Mouse (Mus musculus): Measurements from ENCODE around the gene Fgf14.
"Not testable (repeated sequence)": the region's sequence is repeated elsewhere in the genome, so short reads cannot be mapped to it uniquely, and the experiment has no call there.

Gene Fgf14

GRCm38 (mm10) chr14:124191913-124192814 is 484.8 kb downstream of the Fgf14 start:
- DNase-seq (ENCODE audit: low read depth, low spot score), result no peak
- H3K27me3 ChIP-seq (ENCODE audit: control insufficient read depth, insufficient read depth, low read length, poor library complexity, severe bottlenecking), result no peaks in the 10 kb centered on the region
- H3K36me3 ChIP-seq (ENCODE audit: control insufficient read depth, insufficient read depth, low read length, poor library complexity, severe bottlenecking), result no peaks in the 10 kb centered on the region

GRCm38 (mm10) chr14:124180265-124180664 is 496.7 kb downstream of the Fgf14 start:
- no peaks in the 10 kb centered on the region for H3K27me3 ChIP-seq (ENCODE audit: control insufficient read depth, insufficient read depth, low read length, poor library complexity, severe bottlenecking)

GRCm38 (mm10) chr14:124174111-124174510 is 502.8 kb downstream of the Fgf14 start:
- DNase-seq (ENCODE audit: low read depth, low spot score), result no peak
- no peaks in the 10 kb centered on the region for H3K36me3 ChIP-seq (ENCODE audit: control insufficient read depth, insufficient read depth, low read length, poor library complexity, severe bottlenecking)
- no peaks in the 10 kb centered on the region for H3K27me3 ChIP-seq (ENCODE audit: control insufficient read depth, insufficient read depth, low read length, poor library complexity, severe bottlenecking)

More at GRCm38 (mm10) chr14:124180265-124180664, 496.7 kb downstream of the Fgf14 start:
- DNase-seq (ENCODE audit: low read depth, low spot score), result no peak
- H3K36me3 ChIP-seq (ENCODE audit: control insufficient read depth, insufficient read depth, low read length, poor library complexity, severe bottlenecking), result no peaks in the 10 kb centered on the region

GRCm38 (mm10) chr14:124163618-124164185 is 513.2 kb downstream of the Fgf14 start:
- DNase-seq (ENCODE audit: low read depth, low spot score), result no peak
- H3K36me3 ChIP-seq (ENCODE audit: control insufficient read depth, insufficient read depth, low read length, poor library complexity, severe bottlenecking), result no peaks in the 10 kb centered on the region
- no peaks in the 10 kb centered on the region for H3K27me3 ChIP-seq (ENCODE audit: control insufficient read depth, insufficient read depth, low read length, poor library complexity, severe bottlenecking)

- no peak for DNase-seq (ENCODE audit: low read depth, low spot score)
- Histone ChIP-seq H3K27me3 (ENCODE audit: control insufficient read depth, insufficient read depth, low read length, poor library complexity, severe bottlenecking) (no peaks in the 10 kb centered on the region), H3K36me3 (ENCODE audit: control insufficient read depth, insufficient read depth, low read length, poor library complexity, severe bottlenecking) (no peaks in the 10 kb centered on the region)
These were observed 529.5 kb downstream of the Fgf14 start for GRCm38 (mm10) chr14:124147378-124147777.

GRCm38 (mm10) chr14:124107205-124107873 is 569.6 kb downstream of the Fgf14 start:
- no peak for DNase-seq (ENCODE audit: low read depth, low spot score)
- Histone ChIP-seq H3K27me3 (ENCODE audit: control insufficient read depth, insufficient read depth, low read length, poor library complexity, severe bottlenecking) (no peaks in the 10 kb centered on the region), H3K36me3 (ENCODE audit: control insufficient read depth, insufficient read depth, low read length, poor library complexity, severe bottlenecking) (no peaks in the 10 kb centered on the region)

- no peak for DNase-seq (ENCODE audit: low read depth, low spot score)
- Histone ChIP-seq H3K36me3 (ENCODE audit: control insufficient read depth, insufficient read depth, low read length, poor library complexity, severe bottlenecking) (no peaks in the 10 kb centered on the region), H3K27me3 (ENCODE audit: control insufficient read depth, insufficient read depth, low read length, poor library complexity, severe bottlenecking) (no peaks in the 10 kb centered on the region)
These were observed 593.8 kb downstream of the Fgf14 start for GRCm38 (mm10) chr14:124083126-124083525.

GRCm38 (mm10) chr14:124044016-124044415 is 632.9 kb downstream of the Fgf14 start:
- H3K36me3 ChIP-seq (ENCODE audit: control insufficient read depth, insufficient read depth, low read length, poor library complexity, severe bottlenecking), result no peaks in the 10 kb centered on the region
- no peaks in the 10 kb centered on the region for H3K27me3 ChIP-seq (ENCODE audit: control insufficient read depth, insufficient read depth, low read length, poor library complexity, severe bottlenecking)
- no peak for DNase-seq (ENCODE audit: low read depth, low spot score)

GRCm38 (mm10) chr14:124040651-124041050 is 636.3 kb downstream of the Fgf14 start:
- no peak for DNase-seq (ENCODE audit: low read depth, low spot score)
- Histone ChIP-seq H3K36me3 (ENCODE audit: control insufficient read depth, insufficient read depth, low read length, poor library complexity, severe bottlenecking) (no peaks in the 10 kb centered on the region), H3K27me3 (ENCODE audit: control insufficient read depth, insufficient read depth, low read length, poor library complexity, severe bottlenecking) (no peaks in the 10 kb centered on the region)

- Histone ChIP-seq H3K27me3 (ENCODE audit: control insufficient read depth, insufficient read depth, low read length, poor library complexity, severe bottlenecking) (no peaks in the 10 kb centered on the region), H3K36me3 (ENCODE audit: control insufficient read depth, insufficient read depth, low read length, poor library complexity, severe bottlenecking) (no peaks in the 10 kb centered on the region)
- DNase-seq (ENCODE audit: low read depth, low spot score), result no peak
These were observed 639.5 kb downstream of the Fgf14 start for GRCm38 (mm10) chr14:124037434-124037833.

- Histone ChIP-seq H3K36me3 (ENCODE audit: control insufficient read depth, insufficient read depth, low read length, poor library complexity, severe bottlenecking) (no peaks in the 10 kb centered on the region), H3K27me3 (ENCODE audit: control insufficient read depth, insufficient read depth, low read length, poor library complexity, severe bottlenecking) (no peaks in the 10 kb centered on the region)
- no peak for DNase-seq (ENCODE audit: low read depth, low spot score)
These were observed 640.2 kb downstream of the Fgf14 start for GRCm38 (mm10) chr14:124036575-124037205.

GRCm38 (mm10) chr14:124033302-124033701 is 643.6 kb downstream of the Fgf14 start:
- not testable (repeated sequence) for H3K27me3 ChIP-seq (ENCODE audit: control insufficient read depth, insufficient read depth, low read length, poor library complexity, severe bottlenecking); H3K36me3 ChIP-seq (ENCODE audit: control insufficient read depth, insufficient read depth, low read length, poor library complexity, severe bottlenecking); DNase-seq (ENCODE audit: low read depth, low spot score)

- Histone ChIP-seq H3K36me3 (ENCODE audit: control insufficient read depth, insufficient read depth, low read length, poor library complexity, severe bottlenecking) (no peaks in the 10 kb centered on the region), H3K27me3 (ENCODE audit: control insufficient read depth, insufficient read depth, low read length, poor library complexity, severe bottlenecking) (no peaks in the 10 kb centered on the region)
- no peak for DNase-seq (ENCODE audit: low read depth, low spot score)
These were observed 648.8 kb downstream of the Fgf14 start for GRCm38 (mm10) chr14:124027886-124028670.

GRCm38 (mm10) chr14:123990591-123991195 is 686.2 kb downstream of the Fgf14 start:
- no peaks in the 10 kb centered on the region for H3K27me3 ChIP-seq (ENCODE audit: control insufficient read depth, insufficient read depth, low read length, poor library complexity, severe bottlenecking)
- H3K36me3 ChIP-seq (ENCODE audit: control insufficient read depth, insufficient read depth, low read length, poor library complexity, severe bottlenecking), result no peaks in the 10 kb centered on the region
- no peak for DNase-seq (ENCODE audit: low read depth, low spot score)
